Mouse (Mus musculus): ENCODE data around the gene Mllt1. TPM values are rescaled to one million over a fixed set of nuclear protein-coding genes. Genes with fewer than 3 reads are reported as not detected.
A peak's percentile ranks its signal among the peaks of the same experiment; 100 is the strongest.

Gene Mllt1
- polyA plus RNA-seq, 1 experiment from 2014 or later, result 17.7 TPM

- DNase-seq (ENCODE audit: low spot score) (no peak), ATAC-seq (no peak)
- no peaks in the 10 kb centered on the region for H3K36me3 ChIP-seq (ENCODE audit: insufficient read depth, low read length)
- no peak overlapping the region for H3K9ac ChIP-seq (replicated peaks; ENCODE audit: low read depth)
- WGBS, result 77% methylated on average over 1 of the region's 1 CpGs
- H3K4me3 ChIP-seq (ENCODE audit: low read depth, low read length), result no peak overlapping the region
- H3K9me3 ChIP-seq (ENCODE audit: low read length), result no peaks in the 10 kb centered on the region
- H3K4me1 ChIP-seq (ENCODE audit: insufficient read depth, low read depth, low read length), result peaks cover 3% of the 10 kb centered on the region; the same call in 1 of the 2 replicates
- no peaks in the 10 kb centered on the region for H3K27me3 ChIP-seq (replicated peaks; ENCODE audit: insufficient read depth, low read length)
- TF ChIP-seq CTCF (IDR thresholded peaks at IDR 0.05), result no peak
- no peak for TF ChIP-seq EP300 (IDR thresholded peaks at IDR 0.05)
- H3K27ac ChIP-seq (ENCODE audit: low read length), result no peak overlapping the region
- no peak overlapping the region for H3K4me2 ChIP-seq (replicated peaks; ENCODE audit: low read depth, low read length)
Measured at GRCm38 (mm10) chr17:56929530-56929929, 5.7 kb downstream of the Mllt1 start.

DNA sequence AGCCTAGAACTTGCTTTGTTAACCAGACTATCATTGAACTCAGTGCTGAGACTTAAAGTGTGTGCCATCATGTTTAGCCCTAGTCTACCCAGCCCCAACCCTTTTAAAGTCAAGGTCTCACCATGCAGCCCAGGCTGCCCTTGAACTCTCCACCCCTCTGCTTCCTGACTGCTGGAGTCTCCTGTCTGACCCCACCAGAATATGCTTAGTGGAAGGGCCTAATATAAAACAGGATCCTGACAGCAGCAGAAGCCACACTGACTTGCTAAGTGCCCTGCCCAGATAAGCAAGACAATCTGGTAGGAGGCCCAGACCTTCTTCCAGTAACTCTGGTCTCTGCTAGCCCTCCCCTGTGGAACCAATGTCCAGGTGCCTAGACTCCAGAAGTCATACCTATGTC lies 6.1 kb downstream of the Mllt1 start:
- no peak for TF ChIP-seq CTCF (IDR thresholded peaks at IDR 0.05)
- no peak for TF ChIP-seq EP300 (IDR thresholded peaks at IDR 0.05)
- H3K36me3 ChIP-seq (ENCODE audit: insufficient read depth, low read length), result no peaks in the 10 kb centered on the region
- no peaks in the 10 kb centered on the region for H3K27me3 ChIP-seq (replicated peaks; ENCODE audit: insufficient read depth, low read length)
- no peak for ATAC-seq
- H3K27ac ChIP-seq (ENCODE audit: low read length), result no peak overlapping the region
- no peaks in the 10 kb centered on the region for H3K9me3 ChIP-seq (ENCODE audit: low read length)
- DNase-seq (ENCODE audit: low spot score), result no peak
- H3K9ac ChIP-seq (replicated peaks; ENCODE audit: low read depth), result no peak overlapping the region
- H3K4me2 ChIP-seq (replicated peaks; ENCODE audit: low read depth, low read length), result no peak overlapping the region
- H3K4me1 ChIP-seq (ENCODE audit: insufficient read depth, low read depth, low read length), result peaks cover 3% of the 10 kb centered on the region; the same call in 1 of the 2 replicates
- no peak overlapping the region for H3K4me3 ChIP-seq (ENCODE audit: low read depth, low read length)

DNA sequence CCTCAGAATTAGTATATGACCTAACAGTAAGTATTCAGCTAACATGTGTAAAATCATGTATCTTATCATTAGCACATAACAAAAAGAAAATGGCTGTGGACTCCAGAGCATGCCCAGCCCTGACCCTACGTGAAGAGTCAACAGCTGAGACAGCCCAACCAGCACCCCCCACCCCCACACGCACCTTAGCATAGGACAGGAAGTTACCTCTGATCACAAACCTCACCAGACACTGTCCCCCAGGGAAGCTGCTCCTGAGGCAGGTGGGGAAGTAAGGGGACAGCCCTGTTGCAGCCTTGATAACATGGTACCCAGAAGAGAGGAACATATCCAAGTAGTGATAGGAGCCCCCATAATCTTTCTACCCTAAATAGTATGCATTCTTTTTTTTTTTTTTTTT lies 9.2 kb downstream of the Mllt1 start:
- DNase-seq (ENCODE audit: low spot score) (no peak), ATAC-seq (no peak)
- WGBS, result 84% methylated on average over 2 of the region's 2 CpGs
- TF ChIP-seq EP300 (IDR thresholded peaks at IDR 0.05), result no peak
- no peak for TF ChIP-seq CTCF (IDR thresholded peaks at IDR 0.05)
- H3K27ac ChIP-seq (ENCODE audit: low read length), result no peak overlapping the region
- H3K4me2 ChIP-seq (replicated peaks; ENCODE audit: low read depth, low read length), result no peak overlapping the region
- no peaks in the 10 kb centered on the region for H3K27me3 ChIP-seq (replicated peaks; ENCODE audit: insufficient read depth, low read length)
- H3K9me3 ChIP-seq (ENCODE audit: low read length), result no peaks in the 10 kb centered on the region
- no peak overlapping the region for H3K4me3 ChIP-seq (ENCODE audit: low read depth, low read length)
- H3K36me3 ChIP-seq (ENCODE audit: insufficient read depth, low read length), result no peaks in the 10 kb centered on the region
- H3K9ac ChIP-seq (replicated peaks; ENCODE audit: low read depth), result no peak overlapping the region
- peaks cover 3% of the 10 kb centered on the region; the same call in 1 of the 2 replicates for H3K4me1 ChIP-seq (ENCODE audit: insufficient read depth, low read depth, low read length)

GRCm38 (mm10) chr17:56919725-56920124 lies 15.5 kb downstream of the Mllt1 start:
- Histone ChIP-seq H3K9ac (replicated peaks; ENCODE audit: low read depth) (no peak overlapping the region), H3K4me1 (ENCODE audit: insufficient read depth, low read depth, low read length) (no peaks in the 10 kb centered on the region), H3K4me3 (ENCODE audit: low read depth, low read length) (no peak overlapping the region), H3K9me3 (ENCODE audit: low read length) (no peaks in the 10 kb centered on the region), H3K36me3 (ENCODE audit: insufficient read depth, low read length) (0 out of 2 replicates have a peak, but pooled peaks cover 4% of the 10 kb centered on the region), H3K27ac (ENCODE audit: low read length) (no peak overlapping the region), H3K4me2 (replicated peaks; ENCODE audit: low read depth, low read length) (no peak overlapping the region), H3K27me3 (replicated peaks; ENCODE audit: insufficient read depth, low read length) (no peaks in the 10 kb centered on the region)
- TF ChIP-seq EP300 (IDR thresholded peaks at IDR 0.05) (no peak), CTCF (IDR thresholded peaks at IDR 0.05) (no peak)
- peak; percentile 94 for ATAC-seq
- WGBS, result 67% methylated on average over 3 of the region's 3 CpGs
- DNase-seq (ENCODE audit: low spot score), result peak; percentile 65

GRCm38 (mm10) chr17:56917166-56917565 lies 18.0 kb downstream of the Mllt1 start:
- Histone ChIP-seq H3K4me1 (ENCODE audit: insufficient read depth, low read depth, low read length) (no peaks in the 10 kb centered on the region), H3K27me3 (replicated peaks; ENCODE audit: insufficient read depth, low read length) (no peaks in the 10 kb centered on the region), H3K27ac (ENCODE audit: low read length) (no peak overlapping the region), H3K4me2 (replicated peaks; ENCODE audit: low read depth, low read length) (no peak overlapping the region), H3K36me3 (ENCODE audit: insufficient read depth, low read length) (0 out of 2 replicates have a peak, but pooled peaks cover 5% of the 10 kb centered on the region), H3K9me3 (ENCODE audit: low read length) (no peaks in the 10 kb centered on the region), H3K4me3 (ENCODE audit: low read depth, low read length) (no peak overlapping the region), H3K9ac (replicated peaks; ENCODE audit: low read depth) (no peak overlapping the region)
- TF ChIP-seq EP300 (IDR thresholded peaks at IDR 0.05), result no peak
- 74% methylated on average over 2 of the region's 2 CpGs for WGBS
- ATAC-seq (no peak), DNase-seq (ENCODE audit: low spot score) (no peak)

DNA sequence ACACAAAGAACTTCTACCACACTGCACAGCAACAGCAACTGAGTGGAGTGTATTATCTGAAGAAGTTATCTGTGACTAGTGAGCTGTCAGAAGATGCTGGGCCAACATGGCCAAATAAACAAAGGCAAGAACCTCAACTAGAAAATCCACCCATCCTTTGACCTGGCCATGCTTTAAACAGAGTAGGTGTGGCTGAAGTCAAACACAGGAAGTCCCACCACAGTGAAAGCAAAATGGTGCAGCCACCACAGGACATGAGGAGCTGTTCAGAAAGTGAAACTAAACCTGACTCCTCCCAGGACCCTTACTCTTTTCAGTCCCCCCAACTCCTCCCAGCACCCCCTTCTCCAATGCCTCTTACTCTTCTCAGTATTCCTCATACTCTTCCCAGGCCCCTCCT lies 21.8 kb downstream of the Mllt1 start:
- Histone ChIP-seq H3K27me3 (replicated peaks; ENCODE audit: insufficient read depth, low read length) (no peaks in the 10 kb centered on the region), H3K4me1 (ENCODE audit: insufficient read depth, low read depth, low read length) (peaks cover under 1% of the 10 kb centered on the region; the same call in 1 of the 2 replicates), H3K4me3 (ENCODE audit: low read depth, low read length) (no peak overlapping the region), H3K36me3 (ENCODE audit: insufficient read depth, low read length) (0 out of 2 replicates have a peak, but pooled peaks cover 5% of the 10 kb centered on the region), H3K9me3 (ENCODE audit: low read length) (no peaks in the 10 kb centered on the region), H3K4me2 (replicated peaks; ENCODE audit: low read depth, low read length) (no peak overlapping the region), H3K9ac (replicated peaks; ENCODE audit: low read depth) (no peak overlapping the region), H3K27ac (ENCODE audit: low read length) (no peak overlapping the region)
- ATAC-seq, result no peak
- TF ChIP-seq CTCF (IDR thresholded peaks at IDR 0.05) (no peak), EP300 (IDR thresholded peaks at IDR 0.05) (no peak)
- no peak for DNase-seq (ENCODE audit: low spot score)

DNA sequence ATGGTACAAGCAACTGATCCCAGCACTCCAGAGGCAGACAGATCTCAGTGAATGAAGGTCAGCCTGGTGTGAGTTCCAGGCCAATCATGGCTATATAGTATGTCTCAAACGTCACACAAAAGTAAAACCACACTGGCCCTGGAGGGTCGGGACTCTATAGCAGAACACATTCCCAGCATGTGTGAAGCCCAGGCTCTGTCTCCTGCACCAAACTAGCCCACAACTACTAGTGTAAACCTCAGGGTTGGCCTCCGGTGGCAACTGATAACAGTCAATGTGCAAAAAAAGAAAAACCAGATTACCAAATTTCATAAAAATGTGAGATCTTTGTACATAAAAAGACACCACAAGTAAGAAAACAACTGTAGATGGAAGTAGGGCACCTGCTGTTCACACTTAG lies 22.2 kb downstream of the Mllt1 start:
- no peak overlapping the region for H3K9ac ChIP-seq (replicated peaks; ENCODE audit: low read depth)
- H3K27me3 ChIP-seq (replicated peaks; ENCODE audit: insufficient read depth, low read length), result no peaks in the 10 kb centered on the region
- no peak overlapping the region for H3K4me3 ChIP-seq (ENCODE audit: low read depth, low read length)
- DNase-seq (ENCODE audit: low spot score) (no peak), ATAC-seq (no peak)
- H3K9me3 ChIP-seq (ENCODE audit: low read length), result no peaks in the 10 kb centered on the region
- no peak overlapping the region for H3K4me2 ChIP-seq (replicated peaks; ENCODE audit: low read depth, low read length)
- 71% methylated on average over 3 of the region's 3 CpGs for WGBS
- H3K36me3 ChIP-seq (ENCODE audit: insufficient read depth, low read length), result 0 out of 2 replicates have a peak, but pooled peaks cover 5% of the 10 kb centered on the region
- H3K27ac ChIP-seq (ENCODE audit: low read length), result no peak overlapping the region
- peaks cover 4% of the 10 kb centered on the region; the same call in 1 of the 2 replicates for H3K4me1 ChIP-seq (ENCODE audit: insufficient read depth, low read depth, low read length)
- TF ChIP-seq CTCF (IDR thresholded peaks at IDR 0.05), result no peak
- no peak for TF ChIP-seq EP300 (IDR thresholded peaks at IDR 0.05)

All from lung, postnatal 0 days (tissue).